Mouse (Mus musculus) lung, postnatal 36 days (tissue): ENCODE measurements around the gene Sord.
A peak's percentile ranks its signal among the peaks of the same experiment; 100 is the strongest.
"Not testable (repeated sequence)": the region's sequence is repeated elsewhere in the genome, so short reads cannot be mapped to it uniquely, and the experiment has no call there.

ENCODE experiments used
- DNase-seq: peaks from one replicate; pipeline ENCODE4 v3.0.0; 2022; ENCODE audit warnings: mixed read lengths

The Sord gene

DNA sequence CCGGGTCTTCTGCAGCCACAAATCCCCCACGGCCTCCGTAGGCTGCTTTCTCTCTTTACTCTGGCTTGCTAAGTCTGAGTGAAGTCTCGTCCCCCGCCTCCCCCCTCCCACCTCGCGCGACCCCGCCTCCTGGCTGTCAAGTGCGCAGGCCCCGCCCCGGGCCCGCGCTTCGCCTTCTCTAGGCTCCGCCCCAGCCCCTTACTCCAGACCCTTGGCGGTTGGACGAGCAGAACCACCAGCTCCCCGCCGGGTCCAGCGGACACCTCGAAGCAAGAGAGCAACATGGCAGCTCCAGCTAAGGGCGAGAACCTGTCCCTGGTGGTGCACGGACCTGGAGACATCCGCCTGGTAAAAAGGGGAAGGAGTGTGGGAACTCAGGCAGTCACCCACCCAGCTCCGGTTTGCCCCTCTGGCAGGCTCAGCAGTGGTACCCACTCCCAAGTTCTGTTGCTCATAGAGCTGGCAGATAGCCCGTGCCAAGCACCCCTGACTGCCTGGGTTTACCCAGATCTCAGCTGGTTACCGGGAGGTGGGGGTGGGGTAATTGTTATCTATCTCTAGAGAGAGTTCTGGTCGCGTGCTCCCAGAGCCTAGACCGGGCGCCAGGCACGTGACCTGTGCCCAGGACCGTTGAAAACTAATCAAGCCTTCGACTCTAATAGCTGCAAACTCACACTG is at the start of gene Sord:
Gene Sord, plus strand, starts transcription at position 139 of the 678 bp plus-strand sequence.
- DNase-seq, result peak; percentile 79

DNA sequence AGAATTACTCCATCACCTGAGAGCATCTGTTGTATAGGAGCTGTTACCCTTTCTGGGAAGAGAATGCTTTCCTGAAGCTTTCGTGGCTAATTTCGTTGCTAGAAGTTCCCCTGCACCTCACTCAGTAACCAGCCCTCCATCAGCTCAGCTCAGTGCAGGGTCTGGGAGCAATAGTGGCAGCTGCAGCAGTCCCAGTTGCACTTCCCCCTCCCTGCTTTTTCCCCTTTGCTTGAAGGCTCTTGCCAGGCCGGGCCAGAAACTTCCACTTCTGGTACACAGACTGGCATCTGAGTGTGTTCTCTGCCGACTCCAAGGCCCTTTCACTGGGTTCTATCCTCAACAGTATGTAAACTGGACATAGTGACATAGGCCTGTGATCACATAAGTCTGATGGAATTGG is 49.5 kb upstream of the Sord start:
- DNase-seq, result no peak

DNA sequence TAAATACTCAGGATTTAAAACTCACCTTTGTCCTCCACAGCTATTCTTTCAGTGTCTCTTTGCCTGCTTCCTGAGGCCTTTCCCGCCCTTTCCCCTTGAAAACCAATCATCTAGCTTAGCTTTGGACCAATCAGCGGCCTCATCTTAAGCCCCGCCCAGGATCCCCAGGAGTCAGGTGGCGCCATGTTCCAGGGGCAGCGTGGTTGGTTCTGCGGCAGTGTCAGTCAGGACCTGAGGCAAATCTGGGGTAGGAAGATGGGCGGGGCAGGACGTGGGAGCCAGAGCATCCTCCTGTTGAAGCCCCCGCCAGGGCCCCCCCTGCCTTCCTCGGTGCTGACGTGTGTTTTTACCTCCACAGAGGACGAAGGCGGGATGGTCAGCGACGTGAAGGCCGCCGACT is 48.4 kb upstream of the Sord start, which contains the start of the genes Patl2 and Terb2:
Gene Patl2, minus strand, starts transcription at position 84 of the 400 bp plus-strand sequence.
Gene Terb2, plus strand, starts transcription at position 167 of the 400 bp plus-strand sequence.
- DNase-seq, result no peak

DNA sequence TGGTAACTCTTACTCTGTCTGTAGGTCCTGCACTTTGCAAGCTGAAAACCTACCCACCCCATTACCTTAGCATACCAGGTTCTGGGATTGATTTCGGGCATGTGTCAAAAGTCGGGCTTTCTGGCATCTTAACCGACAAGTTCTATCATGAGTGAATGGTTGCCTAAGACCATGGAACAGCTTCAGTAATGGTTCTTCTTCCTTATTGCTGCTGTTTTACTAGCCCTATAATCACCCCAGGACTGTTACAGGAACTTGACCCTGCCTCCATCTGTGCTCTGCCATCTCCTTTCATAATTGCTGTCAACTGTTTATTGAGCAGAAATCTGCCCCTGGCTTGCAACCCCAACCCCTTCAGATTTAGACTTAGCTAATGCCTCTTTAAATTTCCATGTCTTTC is 47.8 kb upstream of the Sord start:
- DNase-seq, result no peak

DNA sequence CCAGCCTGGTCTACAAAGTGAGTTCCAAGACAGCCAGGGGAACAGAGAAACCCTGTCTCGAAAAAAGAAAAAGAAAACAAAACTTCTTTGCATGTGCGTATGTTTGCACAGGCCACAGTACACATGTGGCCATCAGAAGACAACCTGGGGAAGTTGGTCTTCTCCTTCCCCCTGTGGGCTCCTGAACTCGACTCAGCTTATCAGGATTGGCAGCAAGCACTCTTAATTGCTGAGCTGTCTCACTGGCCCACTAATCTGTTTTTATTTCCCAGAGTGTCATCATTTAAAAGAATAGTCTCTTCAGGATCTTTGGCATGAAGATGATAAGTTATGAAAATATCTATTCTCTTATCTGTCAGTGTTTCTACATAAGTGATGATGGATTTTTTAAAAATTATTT is 42.7 kb upstream of the Sord start:
- DNase-seq, result no peak

DNA sequence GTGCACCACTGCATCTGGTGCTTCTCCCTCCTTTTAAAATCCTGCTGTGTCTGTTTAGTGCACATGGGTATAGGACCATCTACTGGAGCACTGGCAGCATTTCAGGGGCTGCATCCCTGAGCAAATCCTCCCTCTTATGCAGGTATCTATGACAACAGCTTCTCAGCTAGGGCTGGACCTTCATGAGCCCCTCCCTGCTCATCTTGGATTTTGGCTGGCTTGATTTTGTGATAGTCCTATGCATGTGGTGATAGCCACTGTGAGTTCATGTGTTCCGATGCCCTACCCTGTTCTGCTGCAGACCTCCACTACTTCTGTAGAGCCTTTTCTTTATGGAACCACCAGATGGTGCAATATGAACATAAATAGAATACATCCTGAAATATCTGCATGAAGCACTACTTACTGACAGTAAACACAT is 40.0 kb upstream of the Sord start:
- peak; percentile 39 for DNase-seq

DNA sequence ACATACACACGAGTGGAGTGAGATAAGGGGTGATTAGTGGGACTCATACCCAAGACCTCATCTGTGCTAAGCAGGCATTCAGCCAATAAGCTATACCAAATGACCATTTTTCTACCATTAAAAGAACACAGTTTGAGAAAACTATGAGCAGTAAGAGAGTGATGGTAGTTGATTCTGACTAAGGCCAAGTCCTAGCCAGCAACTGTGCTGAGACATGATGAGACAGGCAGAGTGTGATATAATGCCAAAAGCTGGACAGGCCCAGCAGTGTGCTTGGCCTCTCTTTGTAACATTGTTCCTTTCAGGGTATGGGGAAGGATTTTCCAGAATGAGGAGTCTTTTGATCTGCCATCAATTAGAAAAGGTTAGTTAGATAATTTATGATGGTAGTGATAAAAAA is 33.0 kb upstream of the Sord start:
- DNase-seq, result no peak

DNA sequence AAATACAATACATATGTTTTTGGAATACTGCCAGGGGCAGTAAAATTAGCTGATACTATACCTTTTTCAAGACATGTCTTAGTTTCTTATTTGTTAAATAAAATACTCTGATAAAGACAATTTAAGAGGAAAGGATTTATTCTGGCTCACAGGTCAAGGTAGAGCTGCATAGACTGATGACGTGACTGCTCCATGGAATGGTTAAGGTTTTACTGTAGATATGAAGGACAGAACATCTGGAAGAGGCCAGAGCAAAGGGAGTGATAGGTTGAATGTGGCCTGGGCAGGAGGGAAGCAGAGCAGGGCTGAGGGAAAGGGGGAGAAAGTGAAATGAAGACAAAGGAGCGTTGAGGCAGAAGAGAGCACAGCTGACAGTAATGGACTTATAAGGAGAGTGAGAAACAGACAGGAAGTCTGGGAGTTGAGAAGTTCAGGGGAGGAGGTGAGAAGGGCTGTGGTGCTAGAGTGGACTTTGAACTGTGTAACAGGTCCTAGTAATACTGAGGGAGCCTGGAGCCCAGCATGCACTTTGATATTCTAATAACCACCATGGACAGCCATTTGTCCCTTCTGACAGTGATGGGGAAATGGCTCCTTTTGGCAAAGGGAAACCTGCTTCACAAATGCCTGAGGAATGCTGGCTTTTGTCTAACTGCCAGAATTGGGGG is 28.0 kb upstream of the Sord start:
- no peak for DNase-seq

DNA sequence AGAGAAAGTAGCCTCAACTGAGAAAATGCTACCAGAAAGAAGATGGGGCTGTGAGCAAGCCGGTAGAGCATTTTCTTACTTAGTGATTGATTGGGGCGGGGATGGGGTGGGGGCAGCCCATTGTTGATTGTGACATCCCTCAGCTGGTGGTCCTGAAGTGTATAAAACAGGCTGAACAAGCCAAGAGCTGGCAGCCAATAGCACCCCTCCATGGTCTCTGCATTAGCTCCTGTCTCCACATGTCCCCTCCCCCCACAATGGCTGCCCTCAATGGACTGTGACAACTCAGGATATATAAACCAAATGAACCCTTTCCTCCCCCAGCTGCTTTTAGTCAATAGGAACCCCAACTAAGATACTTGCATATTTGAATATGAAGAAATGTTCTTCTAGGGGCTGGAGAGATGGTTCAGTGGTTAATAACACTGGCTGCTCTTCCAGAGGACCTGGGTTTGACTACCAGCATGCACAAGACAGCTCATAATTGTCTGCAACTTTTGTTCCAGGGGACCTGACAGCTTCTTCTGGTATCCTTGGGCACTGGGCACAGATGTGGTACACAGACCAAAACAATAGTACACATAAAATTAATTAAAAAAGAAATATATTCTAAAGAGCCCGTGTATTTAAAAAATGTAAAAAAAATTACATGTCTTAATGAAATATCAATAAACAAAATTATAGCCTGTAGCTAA is 23.9 kb upstream of the Sord start:
- no peak for DNase-seq

DNA sequence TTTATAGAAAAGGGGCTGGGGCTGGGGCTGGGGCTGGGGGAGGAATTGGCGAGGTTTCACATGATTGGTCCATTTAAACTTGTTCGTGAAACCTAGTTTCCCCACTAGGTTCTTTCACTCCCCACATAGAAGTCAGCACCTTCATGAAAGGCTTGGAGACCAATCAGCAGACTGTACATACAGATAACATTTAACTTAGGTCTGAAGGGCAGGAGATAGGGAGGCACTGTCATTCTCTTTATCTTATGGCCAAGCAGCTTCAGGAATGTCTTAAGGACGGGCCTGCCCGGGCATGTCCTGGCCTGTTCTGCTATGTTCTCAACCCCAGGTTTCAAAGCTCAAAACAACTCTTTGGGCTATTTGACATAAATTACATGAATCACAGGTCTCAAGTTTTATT is 17.5 kb upstream of the Sord start:
- not testable (repeated sequence) for DNase-seq

DNA sequence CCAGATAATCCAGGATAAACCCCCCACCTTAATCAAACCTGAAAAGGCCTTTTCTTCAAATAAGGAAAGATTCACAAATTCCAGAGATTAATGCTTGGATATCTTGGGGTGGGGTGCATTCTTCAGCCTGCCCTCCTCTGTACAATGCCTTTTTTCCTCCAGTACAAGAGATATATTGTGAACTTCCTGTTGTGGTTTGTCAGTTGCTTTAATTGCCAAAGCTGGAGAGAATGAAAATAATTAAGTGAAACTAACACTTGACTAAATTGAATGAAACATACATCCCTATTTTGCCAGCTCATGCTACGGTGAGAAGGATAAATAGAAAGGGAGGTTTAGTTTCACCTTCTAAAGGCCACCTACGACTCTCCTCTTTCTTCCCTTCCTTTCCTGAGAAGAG is 16.3 kb upstream of the Sord start:
- DNase-seq, result no peak

DNA sequence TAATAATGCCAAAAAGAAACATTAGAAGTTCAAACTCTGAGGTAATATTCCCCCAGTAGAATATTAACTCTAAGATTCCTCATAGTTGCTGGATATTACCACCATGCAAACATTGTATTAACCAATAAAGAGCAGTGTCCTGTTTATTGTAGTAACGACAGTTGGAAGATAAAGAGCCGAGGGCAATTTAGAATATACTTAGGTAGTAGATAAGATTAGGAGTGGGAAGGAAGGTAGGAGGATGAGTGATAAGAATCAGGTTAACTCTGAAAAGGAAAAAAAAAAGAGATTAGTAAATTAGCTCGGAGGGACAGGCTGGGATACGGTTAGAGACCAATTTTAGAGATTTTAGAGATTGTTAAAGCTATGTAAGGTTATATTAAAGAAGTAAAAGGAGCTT is 13.2 kb upstream of the Sord start:
- no peak for DNase-seq

DNA sequence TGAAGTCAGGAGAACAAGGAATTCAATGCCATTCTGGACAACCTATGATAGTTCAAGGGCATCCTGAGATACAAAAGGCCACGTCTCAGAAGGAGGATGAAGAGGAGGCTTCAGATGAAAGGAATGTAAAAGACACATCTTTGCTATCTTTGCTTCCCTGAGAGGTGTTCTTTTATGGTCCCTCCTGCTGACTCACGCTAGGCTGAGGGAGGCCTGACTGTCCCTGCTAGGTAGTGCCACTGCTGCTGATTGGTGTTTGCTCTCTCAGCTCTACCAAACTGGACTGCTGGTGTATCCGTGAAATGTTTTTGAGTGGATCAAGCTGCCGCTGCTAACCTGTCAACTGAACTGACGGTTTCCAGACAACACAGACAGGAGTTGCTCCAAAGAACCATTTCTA is 12.8 kb upstream of the Sord start:
- DNase-seq, result no peak

DNA sequence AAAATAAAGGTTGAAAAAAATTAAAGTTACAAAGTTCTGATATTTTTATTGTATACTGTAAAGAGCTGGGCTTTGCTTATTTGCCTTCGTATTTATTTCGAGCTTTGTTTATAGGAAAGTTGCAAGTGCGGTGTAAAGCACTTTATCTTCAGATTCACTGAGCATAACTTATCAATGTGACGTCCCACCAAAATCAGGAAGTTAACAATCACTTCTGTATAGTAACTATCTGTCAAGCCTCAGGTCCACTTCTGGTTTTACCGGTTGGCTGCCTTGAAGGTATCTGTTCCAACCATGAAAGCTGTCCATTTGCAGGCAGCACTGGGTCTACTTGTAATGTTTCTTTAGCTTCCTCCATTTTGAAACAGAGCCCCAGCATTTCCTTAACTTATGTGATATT is 12.3 kb upstream of the Sord start:
- no peak for DNase-seq

DNA sequence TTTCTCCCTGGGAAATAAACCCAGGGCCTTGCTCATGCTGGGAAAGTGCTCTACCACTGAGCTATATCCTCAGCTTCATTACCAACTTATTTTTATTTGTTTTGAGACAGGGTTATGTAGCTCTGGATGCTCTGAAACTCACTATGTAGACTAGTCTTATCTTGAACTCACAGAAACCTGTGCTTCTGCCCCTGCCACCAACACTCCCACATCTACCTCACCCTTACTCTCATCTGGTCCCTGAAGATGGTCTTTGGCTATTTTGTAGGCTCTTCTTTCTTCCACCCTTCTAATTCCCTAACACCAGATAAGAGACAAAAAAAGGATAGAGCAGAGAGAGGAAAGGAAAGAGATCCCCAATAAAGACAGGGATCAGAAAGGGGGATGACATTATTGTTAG is 10.9 kb upstream of the Sord start:
- DNase-seq, result no peak

DNA sequence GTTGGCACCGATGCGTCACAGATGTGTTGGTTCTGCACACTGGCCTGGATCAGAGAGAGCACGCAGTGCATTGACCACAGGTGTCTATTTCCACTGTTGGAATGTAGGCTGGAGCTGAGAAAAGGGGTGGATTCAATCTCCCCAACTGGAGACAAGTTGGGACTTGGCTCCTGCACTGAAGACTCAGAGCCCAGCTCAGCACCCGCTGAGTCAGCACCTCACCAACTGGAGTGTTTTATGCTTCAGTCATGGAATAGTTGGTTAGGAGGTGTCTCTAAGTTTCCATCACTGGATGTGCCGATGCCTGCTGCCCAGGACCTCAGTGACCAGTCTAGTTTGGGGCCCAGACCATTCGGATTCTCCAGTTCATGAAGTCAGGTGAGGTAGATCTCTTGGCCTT is 4.2 kb upstream of the Sord start:
- no peak for DNase-seq

DNA sequence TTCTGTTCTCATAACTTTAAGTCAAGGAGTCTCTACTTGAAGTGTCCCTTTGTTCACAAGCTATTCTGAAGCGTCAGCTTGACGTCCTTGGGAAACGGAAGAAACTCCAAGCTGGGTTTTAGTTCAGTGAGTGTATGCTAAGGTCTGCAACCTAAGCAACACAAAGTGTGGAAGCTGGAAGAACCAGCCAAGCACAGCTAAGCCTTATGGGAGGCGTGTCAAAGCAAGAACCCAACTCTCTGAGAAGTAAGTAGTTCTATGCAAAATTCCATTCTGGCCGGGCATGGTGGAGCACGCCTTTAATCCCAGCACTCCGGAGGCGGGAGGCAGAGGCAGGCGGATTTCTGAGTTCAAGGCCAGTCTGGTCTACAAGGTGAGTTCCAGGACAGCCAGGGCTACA is 2.9 kb upstream of the Sord start:
- DNase-seq, result no peak

DNA sequence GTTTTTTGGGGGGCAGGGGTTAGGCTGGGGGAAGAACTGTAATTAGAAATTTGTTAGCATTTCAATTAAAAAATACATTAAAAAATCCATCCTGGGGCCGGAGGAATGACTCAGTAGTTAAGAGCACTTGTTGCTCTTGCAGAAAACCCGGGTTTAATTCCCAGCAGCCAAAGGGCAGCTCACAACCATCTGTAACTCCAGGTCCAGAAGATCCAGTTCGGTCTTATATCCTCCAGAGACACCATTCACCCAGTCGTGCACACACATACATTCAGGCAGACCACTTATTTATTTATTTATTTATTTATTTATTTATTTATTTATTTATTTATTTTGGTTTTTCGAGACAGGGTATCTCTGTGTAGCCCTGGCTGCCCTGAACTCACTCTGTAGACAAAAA is 1.2 kb upstream of the Sord start:
- no peak for DNase-seq

DNA sequence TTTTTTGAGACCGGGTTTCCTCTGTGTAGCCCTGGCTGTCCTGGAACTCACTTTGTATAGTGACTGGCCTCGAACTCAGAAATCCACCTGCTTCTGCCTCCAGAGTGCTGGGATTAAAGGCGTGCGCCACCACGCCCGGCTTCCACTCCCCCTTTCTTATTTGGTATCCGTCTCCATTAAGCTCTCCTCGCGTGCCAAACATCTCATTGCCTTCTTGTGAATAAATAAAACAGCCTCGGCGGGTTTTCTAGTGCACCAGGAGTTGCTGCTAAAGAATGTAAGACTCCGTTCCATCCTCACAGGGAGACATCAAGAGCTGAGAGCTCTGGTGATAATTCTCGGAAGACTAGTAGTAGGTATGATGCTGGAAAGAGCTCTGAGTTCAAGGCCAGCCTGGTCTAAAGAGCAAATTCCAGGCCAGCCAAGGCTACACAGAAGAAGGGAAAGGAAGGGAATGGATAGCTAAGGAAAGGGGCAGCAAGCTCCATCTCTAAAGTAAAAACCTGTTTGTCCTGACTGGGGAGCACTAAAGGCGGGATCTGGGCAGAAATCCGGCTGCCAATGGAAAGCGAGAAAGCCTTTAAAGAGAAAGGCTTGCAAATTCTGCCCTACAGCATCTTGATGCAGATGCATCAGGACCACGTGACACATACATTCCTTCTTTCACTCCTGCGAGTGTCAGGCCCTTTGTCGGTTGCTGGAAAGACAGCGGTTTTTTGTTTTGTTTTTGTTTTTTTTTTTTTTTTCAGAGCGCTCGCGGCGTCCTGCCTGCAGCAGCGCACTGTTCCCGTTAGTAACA is 591 bp upstream of the Sord start:
- DNase-seq, result peak; percentile 48

DNA sequence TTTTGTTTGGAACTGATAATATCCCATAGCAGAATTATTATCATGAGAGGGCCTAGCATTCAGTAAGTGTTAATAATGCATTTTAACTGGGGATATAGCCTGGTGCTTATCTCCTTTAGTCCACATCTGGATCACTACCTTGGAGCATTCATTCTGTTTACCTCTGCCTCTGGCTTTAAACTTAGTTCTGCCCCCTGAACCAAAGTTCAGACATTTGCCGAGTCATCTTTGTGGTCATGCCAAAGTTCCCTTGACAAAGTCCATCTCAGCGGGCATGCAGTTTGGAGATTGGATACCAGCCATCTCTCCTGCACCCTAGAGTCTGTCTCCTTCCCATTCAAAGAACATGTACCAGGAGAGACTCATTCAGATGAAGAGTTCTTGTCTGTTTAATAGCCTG is 876 bp downstream of the Sord start:
- no peak for DNase-seq

DNA sequence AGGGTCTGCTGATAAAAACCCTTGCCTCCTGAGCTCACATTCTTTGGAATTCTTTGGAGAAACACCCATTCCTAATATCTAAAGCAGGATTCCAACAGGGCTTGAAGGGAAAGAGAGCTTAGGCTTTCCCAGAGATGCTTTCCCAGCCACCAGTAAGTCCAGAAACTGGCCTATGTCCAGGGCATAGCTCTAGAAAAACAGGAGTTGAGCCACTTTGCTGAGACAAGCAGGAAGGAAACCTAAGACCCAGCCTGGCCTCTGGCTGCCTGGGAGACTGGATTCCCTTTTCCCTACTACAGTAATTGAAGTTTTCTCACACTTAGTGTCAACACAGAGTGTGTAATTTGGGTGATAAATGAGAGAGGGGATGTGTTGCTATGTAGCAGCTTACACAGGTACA is 1.8 kb downstream of the Sord start:
- peak; percentile 37 for DNase-seq

DNA sequence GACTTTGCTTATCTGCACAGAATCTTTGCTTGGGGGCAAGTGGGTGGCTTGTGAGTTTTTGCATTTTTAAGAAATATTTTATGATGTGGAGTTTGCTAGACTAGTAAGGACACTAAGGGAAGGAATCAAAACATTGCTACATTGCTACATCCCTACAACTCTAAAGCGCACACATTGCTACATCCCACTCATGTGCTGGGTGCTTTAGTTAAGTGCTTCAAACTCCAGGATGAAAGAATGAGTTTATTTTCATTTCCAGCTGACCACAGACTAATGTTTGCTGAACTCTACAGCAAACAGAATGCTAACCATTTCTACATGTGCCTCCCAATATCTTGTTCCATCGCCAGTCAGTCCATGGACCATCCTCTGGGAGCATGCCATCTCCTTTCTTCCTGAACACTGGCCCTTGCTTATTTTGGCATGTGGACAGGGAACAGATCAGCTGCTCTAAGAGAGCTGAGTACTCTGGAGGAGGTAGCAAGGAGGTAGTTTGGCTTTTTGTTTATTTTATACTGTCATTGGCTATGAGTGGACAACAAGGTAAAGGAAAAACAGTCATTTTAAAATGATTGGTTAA is 3.4 kb downstream of the Sord start:
- DNase-seq, result peak; percentile 54

DNA sequence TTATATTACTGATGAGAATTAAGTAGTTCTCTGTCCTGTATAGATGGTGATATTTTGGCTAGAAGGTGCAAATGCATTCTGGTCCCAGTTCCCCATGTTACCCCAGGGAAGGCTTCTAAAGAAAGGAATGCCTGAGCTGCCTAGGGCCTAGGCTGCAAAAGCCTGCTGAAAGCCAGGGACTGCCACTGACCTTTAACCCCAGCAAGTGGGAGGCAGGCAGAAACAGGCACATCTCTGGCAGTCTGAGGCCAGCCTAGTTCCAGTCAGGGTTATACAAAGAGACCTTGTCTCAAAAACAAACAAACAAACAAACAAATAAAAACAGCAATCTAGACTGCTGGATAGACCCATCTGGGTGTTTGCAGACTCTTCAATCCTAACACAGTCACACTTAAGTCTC is 6.2 kb downstream of the Sord start:
- DNase-seq, result no peak
